Mouse (Mus musculus): ENCODE measurements around the gene Nudt22. TPM values are rescaled to one million over a fixed set of nuclear protein-coding genes. Genes with fewer than 3 reads are reported as not detected.

Gene Nudt22
- polyA plus RNA-seq, 1 experiment from 2014 or later, result 11.6 TPM

DNA sequence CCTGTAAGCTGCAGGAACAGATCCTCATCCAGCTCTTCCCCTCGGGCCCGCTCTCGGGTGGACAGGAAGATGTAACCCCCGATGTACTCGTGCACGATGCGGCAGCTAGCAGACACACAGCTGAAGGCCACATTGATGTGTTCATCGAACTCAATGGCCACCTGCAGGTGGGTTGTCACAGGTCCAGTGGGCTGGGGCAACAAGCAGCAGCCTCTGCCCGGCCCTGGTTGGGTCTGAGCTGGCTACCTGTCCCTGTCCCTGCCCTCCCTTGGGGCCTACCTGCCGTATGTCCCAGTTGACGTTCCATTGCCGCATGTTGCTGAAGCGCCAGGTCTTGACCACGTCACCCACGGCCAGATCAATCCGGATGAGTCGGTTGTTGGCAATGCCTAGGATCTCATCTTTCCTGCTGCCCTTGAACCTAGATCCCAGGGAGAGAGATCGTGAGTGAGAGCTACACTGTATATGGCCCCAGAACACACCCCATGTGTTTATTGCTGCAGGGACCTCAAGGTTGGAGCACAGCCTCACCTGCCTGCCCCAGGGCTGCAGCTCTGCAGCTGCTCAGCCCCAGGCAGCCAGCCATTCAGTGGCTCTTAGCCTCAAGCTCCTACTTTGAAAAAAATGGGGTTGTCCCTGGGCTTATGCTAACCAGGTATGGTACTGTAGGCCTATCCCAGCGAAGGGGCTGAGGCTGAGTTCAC, 3.6 kb upstream of the Nudt22 start:
- ATAC-seq (no peak), DNase-seq (no peak)
- H3K9me3 ChIP-seq (ENCODE audit: low read length), result no peaks in the 10 kb centered on the region
- H3K27me3 ChIP-seq (ENCODE audit: insufficient read depth, low read length), result no peaks in the 10 kb centered on the region
- peaks cover 19% of the 10 kb centered on the region for H3K4me1 ChIP-seq (ENCODE audit: insufficient read depth)
- H3K4me2 ChIP-seq (ENCODE audit: low read depth, low read length), result no peak overlapping the region
- no peak overlapping the region for H3K9ac ChIP-seq (replicated peaks)
- H3K27ac ChIP-seq (ENCODE audit: low read depth), result no peak overlapping the region
- 88% methylated on average over 17 of the region's 19 CpGs for WGBS (ENCODE audit: insufficient replicate concordance)
- H3K36me3 ChIP-seq (replicated peaks; ENCODE audit: insufficient read depth, low read length), result peaks cover 48% of the 10 kb centered on the region
- H3K4me3 ChIP-seq (ENCODE audit: low read depth, low read length), result no peak overlapping the region
- TF ChIP-seq EP300 (IDR thresholded peaks at IDR 0.05; ENCODE audit: low read depth) (no peak), CTCF (IDR thresholded peaks at IDR 0.05; ENCODE audit: low read depth) (no peak)

DNA sequence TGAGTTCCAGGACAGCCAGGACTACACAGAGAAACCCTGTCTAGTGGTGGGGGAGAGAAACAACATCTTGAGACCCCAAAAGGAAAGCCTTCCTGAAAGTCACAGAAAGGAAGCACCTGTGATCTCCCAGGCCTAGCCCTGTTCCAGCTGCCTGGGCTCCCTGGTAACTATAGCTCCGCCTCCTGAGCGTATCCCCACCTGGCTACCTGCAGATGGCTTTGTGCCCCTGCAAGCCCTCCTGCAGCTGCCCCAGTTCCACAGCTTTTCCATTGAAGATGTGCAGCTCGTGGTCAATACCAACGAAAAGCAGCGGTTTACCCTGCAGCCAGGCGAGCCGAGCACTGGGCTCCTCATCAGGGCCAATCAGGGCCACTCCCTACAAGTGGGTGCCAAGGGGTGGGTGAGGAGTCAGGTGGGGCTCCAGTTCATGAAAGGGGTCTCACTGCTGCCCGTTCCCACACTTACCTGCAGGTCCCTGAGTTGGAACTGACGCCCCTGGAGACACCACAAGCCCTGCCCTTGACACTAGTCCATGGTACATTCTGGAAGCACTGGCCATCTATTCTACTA, 1.9 kb upstream of the Nudt22 start:
- 80% methylated on average over 9 of the region's 9 CpGs for WGBS (ENCODE audit: insufficient replicate concordance)
- no peak overlapping the region for H3K4me3 ChIP-seq (ENCODE audit: low read depth, low read length)
- no peak overlapping the region for H3K27ac ChIP-seq (ENCODE audit: low read depth)
- TF ChIP-seq EP300 (IDR thresholded peaks at IDR 0.05; ENCODE audit: low read depth) (no peak), CTCF (IDR thresholded peaks at IDR 0.05; ENCODE audit: low read depth) (no peak)
- DNase-seq (no peak), ATAC-seq (no peak)
- H3K4me2 ChIP-seq (ENCODE audit: low read depth, low read length), result no peak overlapping the region
- no peaks in the 10 kb centered on the region for H3K9me3 ChIP-seq (ENCODE audit: low read length)
- peaks cover 25% of the 10 kb centered on the region for H3K4me1 ChIP-seq (ENCODE audit: insufficient read depth)
- no peaks in the 10 kb centered on the region for H3K27me3 ChIP-seq (ENCODE audit: insufficient read depth, low read length)
- peaks cover 38% of the 10 kb centered on the region for H3K36me3 ChIP-seq (replicated peaks; ENCODE audit: insufficient read depth, low read length)
- no peak overlapping the region for H3K9ac ChIP-seq (replicated peaks)

DNA sequence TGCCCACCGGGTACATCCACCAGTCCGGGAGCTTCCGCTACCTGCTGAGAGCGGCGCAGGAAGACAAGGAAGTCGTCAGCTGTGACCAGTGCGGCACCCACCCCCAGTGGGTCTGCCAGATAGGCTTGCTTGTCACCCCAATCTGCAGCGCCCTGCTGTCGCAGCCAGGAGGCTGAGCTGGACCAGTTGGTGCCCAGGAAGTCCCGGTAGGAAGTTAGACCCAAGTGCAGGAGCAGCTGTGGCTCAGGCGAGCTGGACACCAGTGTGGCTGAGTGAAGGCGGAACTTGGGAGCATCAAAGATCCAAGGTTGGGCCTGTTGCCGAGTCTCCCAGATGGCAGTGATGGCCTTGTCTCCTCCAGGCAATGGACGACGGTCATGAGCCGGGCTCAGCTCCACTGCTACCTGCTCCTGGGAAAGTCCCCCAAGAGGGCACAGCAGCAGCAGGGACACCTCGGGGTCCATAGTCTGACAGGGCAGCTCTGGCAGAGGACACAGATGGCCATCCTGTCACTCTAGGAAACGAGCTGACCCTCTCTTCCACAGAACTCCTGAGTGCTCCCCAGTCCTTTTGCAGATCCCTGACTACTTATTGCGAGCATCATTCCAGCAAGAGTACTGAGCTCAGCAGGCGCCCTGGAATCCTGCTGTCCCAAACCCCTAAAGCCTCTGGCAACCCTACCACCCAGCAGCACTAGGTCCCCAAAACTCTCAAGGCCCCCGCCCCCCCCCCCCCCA, 494 bp downstream of the Nudt22 start:
- H3K9ac ChIP-seq (replicated peaks), result peak overlapping the region; percentile 79
- H3K4me3 ChIP-seq (ENCODE audit: low read depth, low read length), result peak overlapping the region; percentile 63
- peak overlapping the region; percentile 84 for H3K27ac ChIP-seq (ENCODE audit: low read depth)
- no peaks in the 10 kb centered on the region for H3K9me3 ChIP-seq (ENCODE audit: low read length)
- ATAC-seq, result no peak
- no peak for DNase-seq
- peaks cover 34% of the 10 kb centered on the region for H3K4me1 ChIP-seq (ENCODE audit: insufficient read depth)
- no peak for TF ChIP-seq EP300 (IDR thresholded peaks at IDR 0.05; ENCODE audit: low read depth)
- TF ChIP-seq CTCF (IDR thresholded peaks at IDR 0.05; ENCODE audit: low read depth), result peak; percentile 26; the same call in 1 of the 2 replicates
- peaks cover 24% of the 10 kb centered on the region for H3K36me3 ChIP-seq (replicated peaks; ENCODE audit: insufficient read depth, low read length)
- no peaks in the 10 kb centered on the region for H3K27me3 ChIP-seq (ENCODE audit: insufficient read depth, low read length)
- 49% methylated on average over 20 of the region's 21 CpGs for WGBS (ENCODE audit: insufficient replicate concordance)
- peak overlapping the region; percentile 95 for H3K4me2 ChIP-seq (ENCODE audit: low read depth, low read length)

DNA sequence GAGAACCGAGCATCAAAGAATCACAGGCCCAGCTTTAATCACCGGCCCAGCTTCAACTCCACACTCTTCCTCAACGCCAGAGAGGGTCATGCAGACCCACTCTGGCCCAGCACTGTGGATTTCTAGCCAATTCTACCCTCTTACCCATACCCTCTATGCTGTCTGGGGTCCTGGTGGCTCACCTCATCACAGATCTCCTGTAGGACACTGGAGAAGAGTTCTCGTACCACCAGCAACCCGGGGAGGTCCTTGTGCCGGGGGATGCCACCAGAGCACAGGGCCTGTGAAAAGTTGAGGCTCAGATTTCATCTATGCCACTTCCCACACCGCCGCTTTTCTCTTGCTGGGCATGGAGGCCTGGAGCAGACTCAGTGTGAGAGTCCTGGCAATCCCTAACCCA, 1.4 kb downstream of the Nudt22 start:
- Histone ChIP-seq H3K9ac (replicated peaks) (no peak overlapping the region), H3K27ac (ENCODE audit: low read depth) (no peak overlapping the region), H3K4me2 (ENCODE audit: low read depth, low read length) (peak overlapping the region; percentile 95; the same call in 1 of the 2 replicates), H3K36me3 (replicated peaks; ENCODE audit: insufficient read depth, low read length) (peaks cover 15% of the 10 kb centered on the region), H3K4me1 (ENCODE audit: insufficient read depth) (peaks cover 34% of the 10 kb centered on the region), H3K9me3 (ENCODE audit: low read length) (no peaks in the 10 kb centered on the region), H3K4me3 (ENCODE audit: low read depth, low read length) (no peak overlapping the region), H3K27me3 (ENCODE audit: insufficient read depth, low read length) (no peaks in the 10 kb centered on the region)
- no peak for ATAC-seq
- DNase-seq, result no peak
- WGBS (ENCODE audit: insufficient replicate concordance), result 91% methylated on average over 8 of the region's 8 CpGs
- no peak for TF ChIP-seq CTCF (IDR thresholded peaks at IDR 0.05; ENCODE audit: low read depth)

DNA sequence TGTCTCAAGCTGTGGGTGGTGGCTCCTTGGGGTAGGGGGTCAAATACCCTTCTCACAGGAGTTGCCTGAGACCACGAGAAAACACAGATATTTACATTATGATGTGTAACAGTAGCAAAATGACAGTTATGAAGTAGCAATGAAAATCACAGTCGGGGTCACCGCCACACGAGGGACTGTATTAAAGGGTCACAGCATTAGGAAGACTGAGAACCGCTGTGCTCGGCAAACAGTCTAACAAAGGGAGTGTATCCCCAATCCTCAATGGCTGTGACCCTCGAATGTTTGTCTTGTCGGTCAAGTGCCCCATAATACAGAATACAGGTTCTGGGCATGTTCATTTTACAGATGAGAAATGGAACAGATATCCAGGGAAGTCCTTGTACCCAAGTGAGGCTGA, 1.9 kb downstream of the Nudt22 start:
- TF ChIP-seq CTCF (IDR thresholded peaks at IDR 0.05; ENCODE audit: low read depth) (no peak), EP300 (IDR thresholded peaks at IDR 0.05; ENCODE audit: low read depth) (no peak)
- DNase-seq (no peak), ATAC-seq (no peak)
- 82% methylated on average over 8 of the region's 8 CpGs for WGBS (ENCODE audit: insufficient replicate concordance)
- Histone ChIP-seq H3K9ac (replicated peaks) (no peak overlapping the region), H3K36me3 (replicated peaks; ENCODE audit: insufficient read depth, low read length) (peaks cover 12% of the 10 kb centered on the region), H3K27ac (ENCODE audit: low read depth) (no peak overlapping the region), H3K27me3 (ENCODE audit: insufficient read depth, low read length) (no peaks in the 10 kb centered on the region), H3K9me3 (ENCODE audit: low read length) (no peaks in the 10 kb centered on the region), H3K4me1 (ENCODE audit: insufficient read depth) (peaks cover 34% of the 10 kb centered on the region), H3K4me2 (ENCODE audit: low read depth, low read length) (no peak overlapping the region), H3K4me3 (ENCODE audit: low read depth, low read length) (no peak overlapping the region)

DNA sequence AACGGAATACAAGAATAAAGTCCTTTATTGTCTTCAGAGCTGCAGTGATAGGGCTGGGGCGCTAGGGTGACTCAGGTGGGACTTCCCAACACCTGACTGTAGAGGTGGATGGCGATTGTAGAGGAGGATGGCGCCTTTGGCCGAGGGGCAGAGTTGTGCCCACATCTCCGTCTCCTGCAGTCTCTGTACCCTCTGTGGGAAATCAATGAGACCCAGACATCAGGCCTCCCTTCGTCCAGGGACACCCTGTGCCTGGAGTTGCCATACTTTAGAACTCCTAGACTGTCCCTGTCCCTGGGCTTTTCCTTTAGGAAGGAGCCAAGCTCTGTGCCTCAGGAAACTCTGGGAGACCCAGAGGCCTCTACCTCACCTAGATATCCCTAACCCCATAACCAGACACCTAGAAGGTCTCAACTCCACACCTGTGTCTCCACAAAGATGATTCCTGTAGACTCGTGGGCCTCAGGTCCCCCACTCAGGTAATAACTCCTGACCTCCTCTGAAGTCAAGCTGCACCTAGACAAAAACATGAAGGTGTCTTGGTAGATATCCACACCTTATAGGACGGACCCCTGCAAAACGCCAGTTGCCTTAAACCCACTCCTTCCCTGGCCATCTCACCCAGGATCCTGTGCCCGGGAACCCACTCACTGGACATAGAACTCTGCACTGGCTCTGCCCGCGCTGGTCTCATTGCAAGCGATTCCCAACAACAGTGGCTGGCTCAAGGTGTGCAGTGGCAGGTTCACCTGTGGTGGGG, 2.7 kb downstream of the Nudt22 start:
- Histone ChIP-seq H3K4me1 (ENCODE audit: insufficient read depth) (peaks cover 34% of the 10 kb centered on the region), H3K4me3 (ENCODE audit: low read depth, low read length) (peak overlapping the region; percentile 67), H3K36me3 (replicated peaks; ENCODE audit: insufficient read depth, low read length) (peaks cover 4% of the 10 kb centered on the region), H3K27ac (ENCODE audit: low read depth) (peak overlapping the region; percentile 81), H3K4me2 (ENCODE audit: low read depth, low read length) (peak overlapping the region; percentile 100), H3K27me3 (ENCODE audit: insufficient read depth, low read length) (no peaks in the 10 kb centered on the region), H3K9ac (replicated peaks) (peak overlapping the region; percentile 52), H3K9me3 (ENCODE audit: low read length) (no peaks in the 10 kb centered on the region)
- DNase-seq (no peak), ATAC-seq (peak; percentile 1; the same call in 1 of the 2 replicates)
- no peak for TF ChIP-seq EP300 (IDR thresholded peaks at IDR 0.05; ENCODE audit: low read depth)
- peak; percentile 13; the same call in 1 of the 2 replicates for TF ChIP-seq CTCF (IDR thresholded peaks at IDR 0.05; ENCODE audit: low read depth)
- WGBS (ENCODE audit: insufficient replicate concordance), result 68% methylated on average over 13 of the region's 14 CpGs
